Mouse (Mus musculus) neural tube, embryonic 15.5 days (tissue): ENCODE measurements around the gene Nploc4. TPM values are rescaled to one million over a fixed set of nuclear protein-coding genes. Genes with fewer than 3 reads are reported as not detected.

Experiments used
- ATAC-seq: fragments of 200-750 bp; cut with Nextera tagmentation; 2 replicates; pipeline ENCODE4 v1.8.0; 2017; ENCODE audit warnings: mild to moderate bottlenecking, moderate TSS enrichment, moderate library complexity; ENCODE audit not compliant: low FRiP score
- H3K27ac ChIP-seq: fragments of 300-500 bp; sonication (generic); replicated peaks from 2 replicates; pipeline ENCODE4 v1.5.1; 2015; ENCODE audit warnings: mild to moderate bottlenecking, inconsistent platforms
- H3K27me3 ChIP-seq: fragments of 300-500 bp; sonication (generic); replicated peaks from 2 replicates; pipeline ENCODE4 v1.6.1; 2015; ENCODE audit warnings: inconsistent platforms
- H3K36me3 ChIP-seq: fragments of 300-500 bp; sonication (generic); 2 replicates; pipeline ENCODE4 v1.6.1; 2015; ENCODE audit warnings: inconsistent platforms
- H3K4me1 ChIP-seq: fragments of 300-500 bp; sonication (generic); 2 replicates; pipeline ENCODE4 v1.6.1; 2015; ENCODE audit warnings: inconsistent platforms
- H3K4me2 ChIP-seq: fragments of 300-500 bp; sonication (generic); 2 replicates; pipeline ENCODE4 v1.6.1; 2015; ENCODE audit warnings: inconsistent platforms, mild to moderate bottlenecking, moderate library complexity
- H3K4me3 ChIP-seq: fragments of 300-500 bp; sonication (generic); replicated peaks from 2 replicates; pipeline ENCODE4 v1.5.1; 2015; ENCODE audit warnings: mild to moderate bottlenecking, inconsistent platforms
- H3K9ac ChIP-seq: fragments of 300-500 bp; sonication (generic); replicated peaks from 2 replicates; pipeline ENCODE4 v1.6.1; 2015; ENCODE audit warnings: mild to moderate bottlenecking, inconsistent platforms
- H3K9me3 ChIP-seq: fragments of 300-500 bp; sonication (generic); replicated peaks from 2 replicates; pipeline ENCODE4 v1.6.1; 2016; ENCODE audit warnings: inconsistent platforms
- WGBS: fragments of 180-500 bp; shearing (Covaris S2); methylation state at CpG from one replicate; pipeline ENCODE4 v1.1.7; 2015; ENCODE audit warnings: mixed read lengths; 5-methylcytosine and 5-hydroxymethylcytosine counted together
- polyA plus RNA-seq: library from polyadenylated mRNA; unstranded; fragments of >200 nt; fragmentation: Nextera tagmentation; extraction: Ambion mirVana; gene quantifications from 2 replicates; pipeline ENCODE4 v1.2.1, GENCODE M21; 2015

Nploc4 gene
- polyA plus RNA-seq, 1 experiment from 2014 or later = 30.2 TPM

DNA sequence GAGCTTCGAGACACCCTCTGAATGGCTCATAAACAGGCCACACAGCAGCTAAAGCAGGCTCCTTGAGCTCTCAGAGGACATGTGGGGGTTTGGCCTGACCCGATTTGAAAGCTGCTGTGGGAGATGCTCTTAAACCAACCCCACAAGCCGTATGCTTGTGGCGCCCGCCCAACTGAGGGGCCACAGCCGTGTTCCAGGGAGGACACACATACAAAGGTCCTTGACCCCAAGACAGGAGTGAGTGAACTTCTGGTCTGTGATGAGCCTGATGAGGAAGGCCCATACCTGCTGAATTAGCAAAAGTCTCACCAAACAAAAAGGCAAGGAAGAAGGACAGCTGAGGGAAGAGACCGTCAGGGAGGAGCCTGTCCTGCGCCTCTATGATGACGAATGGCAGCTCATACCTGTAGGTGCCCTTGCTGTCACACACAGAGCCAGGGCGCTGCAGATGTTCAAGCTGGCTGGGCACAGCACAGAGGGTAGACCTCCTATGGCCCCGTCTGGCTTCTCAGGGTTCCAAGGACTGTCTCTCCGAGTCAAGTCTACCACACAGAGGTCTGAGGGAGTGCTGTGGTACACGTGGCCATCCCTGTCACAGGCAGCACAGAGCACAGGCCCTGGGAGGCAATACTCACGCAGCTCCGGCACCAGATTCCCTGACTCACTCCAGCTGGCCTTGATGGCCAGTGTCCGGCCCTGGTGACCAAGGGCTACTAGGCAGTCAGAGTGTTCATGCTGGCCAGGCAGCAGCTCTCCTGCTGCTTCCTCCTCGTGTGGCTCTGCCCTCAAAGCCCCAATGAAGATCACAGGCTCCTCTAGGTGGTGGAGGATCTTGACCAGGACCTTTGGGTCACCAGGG, 61.0 kb downstream of the Nploc4 start:
- Histone ChIP-seq H3K9me3 (no peaks in the 10 kb centered on the region), H3K4me1 (peaks cover 41% of the 10 kb centered on the region), H3K27me3 (no peaks in the 10 kb centered on the region), H3K4me2 (peak overlapping the region; percentile 69), H3K36me3 (peaks cover 69% of the 10 kb centered on the region), H3K9ac (peak overlapping the region; percentile 69), H3K27ac (no peak overlapping the region), H3K4me3 (no peak overlapping the region)
- no peak for ATAC-seq
- WGBS = 90% methylated on average over 17 of the region's 17 CpGs

DNA sequence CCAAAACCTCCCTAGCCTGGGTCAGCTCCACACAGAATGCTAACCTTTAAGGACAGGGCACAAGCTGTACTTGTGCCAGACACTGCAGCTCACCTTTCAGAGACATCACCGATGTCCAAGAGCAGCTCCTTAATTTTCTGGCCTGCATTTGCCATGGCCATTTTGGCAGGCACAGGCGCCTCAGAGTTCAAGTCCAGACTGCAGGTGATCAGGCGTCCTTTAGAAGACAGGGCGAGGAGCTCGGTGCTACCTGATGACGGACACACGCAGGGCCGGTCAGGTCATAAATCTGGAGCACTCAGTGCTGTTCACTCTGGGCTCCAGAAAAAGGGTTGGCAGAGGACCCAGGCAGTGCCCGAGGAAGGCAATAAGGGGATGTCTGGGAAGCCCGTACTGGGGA, 62.2 kb downstream of the Nploc4 start:
- Histone ChIP-seq H3K36me3 (peaks cover 69% of the 10 kb centered on the region), H3K27ac (no peak overlapping the region), H3K4me3 (no peak overlapping the region), H3K9ac (no peak overlapping the region), H3K4me1 (peaks cover 41% of the 10 kb centered on the region), H3K9me3 (no peaks in the 10 kb centered on the region), H3K27me3 (no peaks in the 10 kb centered on the region), H3K4me2 (no peak overlapping the region)
- WGBS = 93% methylated on average over 10 of the region's 10 CpGs
- no peak for ATAC-seq

- Histone ChIP-seq H3K9me3 (no peaks in the 10 kb centered on the region), H3K27me3 (no peaks in the 10 kb centered on the region), H3K4me1 (peaks cover 39% of the 10 kb centered on the region), H3K9ac (no peak overlapping the region), H3K4me2 (no peak overlapping the region), H3K4me3 (no peak overlapping the region), H3K36me3 (peaks cover 78% of the 10 kb centered on the region), H3K27ac (no peak overlapping the region)
- 88% methylated on average over 23 of the region's 23 CpGs for WGBS
- ATAC-seq = no peak
Measured at GRCm38 (mm10) chr11:120373820-120374586, 63.5 kb downstream of the Nploc4 start.

DNA sequence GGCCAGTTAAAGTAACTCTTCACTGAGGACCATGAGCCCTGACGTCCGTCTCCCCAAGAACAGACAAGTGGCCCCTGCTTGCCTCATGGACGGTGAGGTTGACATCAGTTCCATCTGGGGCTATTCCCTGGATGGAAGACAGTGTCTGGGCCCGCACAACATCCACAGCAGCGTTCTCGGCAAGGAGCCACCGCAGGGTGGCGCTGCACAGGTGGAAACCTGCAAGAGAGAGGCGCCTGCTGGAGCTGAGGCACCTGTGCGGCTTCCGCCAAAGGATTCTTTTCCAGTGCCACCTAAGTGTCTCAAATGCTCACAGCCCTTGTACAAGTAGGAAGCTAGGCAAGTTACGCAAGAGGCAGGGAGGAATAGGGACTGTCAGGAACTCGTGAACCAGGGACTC, 64.5 kb downstream of the Nploc4 start:
- H3K27me3 ChIP-seq = no peaks in the 10 kb centered on the region
- H3K9ac ChIP-seq = no peak overlapping the region
- H3K27ac ChIP-seq = no peak overlapping the region
- WGBS = 67% methylated on average over 13 of the region's 13 CpGs
- no peak overlapping the region for H3K4me3 ChIP-seq
- peaks cover 35% of the 10 kb centered on the region for H3K4me1 ChIP-seq
- H3K36me3 ChIP-seq = peaks cover 81% of the 10 kb centered on the region
- no peak for ATAC-seq
- no peak overlapping the region for H3K4me2 ChIP-seq
- no peaks in the 10 kb centered on the region for H3K9me3 ChIP-seq

GRCm38 (mm10) chr11:120369656-120370055, 67.9 kb downstream of the Nploc4 start:
- H3K27ac ChIP-seq = no peak overlapping the region
- H3K9me3 ChIP-seq = no peaks in the 10 kb centered on the region
- no peak overlapping the region for H3K4me3 ChIP-seq
- peak; percentile 26; the same call in 1 of the 2 replicates for ATAC-seq
- peaks cover 20% of the 10 kb centered on the region for H3K4me1 ChIP-seq
- H3K9ac ChIP-seq = no peak overlapping the region
- no peak overlapping the region for H3K4me2 ChIP-seq
- 31% methylated on average over 8 of the region's 8 CpGs for WGBS
- no peaks in the 10 kb centered on the region for H3K27me3 ChIP-seq
- H3K36me3 ChIP-seq = peaks cover 59% of the 10 kb centered on the region

GRCm38 (mm10) chr11:120366443-120367027, 71.0 kb downstream of the Nploc4 start:
- H3K9ac ChIP-seq = no peak overlapping the region
- no peak overlapping the region for H3K4me3 ChIP-seq
- H3K27ac ChIP-seq = no peak overlapping the region
- 38% methylated on average over 7 of the region's 7 CpGs for WGBS
- peaks cover 28% of the 10 kb centered on the region for H3K36me3 ChIP-seq
- no peak overlapping the region for H3K4me2 ChIP-seq
- H3K27me3 ChIP-seq = no peaks in the 10 kb centered on the region
- peaks cover 13% of the 10 kb centered on the region for H3K4me1 ChIP-seq
- H3K9me3 ChIP-seq = no peaks in the 10 kb centered on the region
- no peak for ATAC-seq

GRCm38 (mm10) chr11:120362891-120363290, 74.6 kb downstream of the Nploc4 start:
- Histone ChIP-seq H3K27ac (no peak overlapping the region), H3K4me3 (no peak overlapping the region), H3K9me3 (no peaks in the 10 kb centered on the region), H3K9ac (no peak overlapping the region), H3K4me2 (no peak overlapping the region), H3K27me3 (no peaks in the 10 kb centered on the region), H3K4me1 (peaks cover 35% of the 10 kb centered on the region), H3K36me3 (no peaks in the 10 kb centered on the region)
- WGBS = 90% methylated on average over 6 of the region's 6 CpGs
- ATAC-seq = no peak

DNA sequence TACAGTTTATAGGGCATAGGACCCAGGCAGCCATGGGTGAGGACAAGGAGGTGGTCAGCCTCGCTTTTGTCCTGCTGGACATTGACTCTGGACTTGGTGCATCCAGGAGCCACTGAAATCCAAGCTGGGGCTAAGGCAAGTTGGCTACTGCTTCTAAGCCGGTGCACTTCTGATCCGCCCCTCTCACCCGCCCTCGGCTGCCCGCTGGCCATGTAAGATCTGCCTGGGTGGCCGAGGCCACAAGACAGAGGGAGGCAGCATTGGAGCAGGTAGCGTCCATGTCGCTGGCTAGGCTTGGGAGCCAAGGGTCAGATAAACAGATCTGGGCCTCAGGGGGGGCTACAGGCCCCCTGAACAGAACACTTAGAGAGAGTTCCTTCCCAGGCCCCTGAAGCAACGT, 76.2 kb downstream of the Nploc4 start, which contains the start of gene Fscn2:
Gene Fscn2 (plus strand): TSS at position 240 of the 400 bp plus-strand sequence.
- H3K9me3 ChIP-seq = no peaks in the 10 kb centered on the region
- H3K9ac ChIP-seq = no peak within 1 kb of the TSS
- ATAC-seq = no peak
- 80% methylated on average over 10 of the region's 10 CpGs for WGBS
- H3K36me3 ChIP-seq = no peaks in the 10 kb centered on the region
- H3K27me3 ChIP-seq = no peaks in the 10 kb centered on the region
- peaks cover 42% of the 10 kb centered on the region for H3K4me1 ChIP-seq
- no peak within 1 kb of the TSS for H3K4me3 ChIP-seq
- H3K27ac ChIP-seq = no peak within 1 kb of the TSS
- no peak within 1 kb of the TSS for H3K4me2 ChIP-seq

GRCm38 (mm10) chr11:120360755-120361154, 76.8 kb downstream of the Nploc4 start:
- no peak overlapping the region for H3K9ac ChIP-seq
- ATAC-seq = no peak

GRCm38 (mm10) chr11:120360062-120360461, 77.4 kb downstream of the Nploc4 start:
- ATAC-seq = no peak
- H3K27ac ChIP-seq = no peak overlapping the region
- no peak overlapping the region for H3K9ac ChIP-seq

More at GRCm38 (mm10) chr11:120360755-120361154, 76.8 kb downstream of the Nploc4 start:
- H3K4me1 ChIP-seq = peaks cover 37% of the 10 kb centered on the region
- no peaks in the 10 kb centered on the region for H3K9me3 ChIP-seq
- no peak overlapping the region for H3K4me3 ChIP-seq
- no peaks in the 10 kb centered on the region for H3K36me3 ChIP-seq
- 79% methylated on average over 5 of the region's 5 CpGs for WGBS
- H3K27ac ChIP-seq = no peak overlapping the region
- no peak overlapping the region for H3K4me2 ChIP-seq
- H3K27me3 ChIP-seq = no peaks in the 10 kb centered on the region

GRCm38 (mm10) chr11:120359391-120359790, 78.1 kb downstream of the Nploc4 start:
- Histone ChIP-seq H3K9ac (no peak overlapping the region), H3K4me1 (peaks cover 37% of the 10 kb centered on the region), H3K27me3 (no peaks in the 10 kb centered on the region), H3K4me3 (no peak overlapping the region), H3K27ac (peak overlapping the region; percentile 84; the same call in 1 of the 2 replicates), H3K4me2 (no peak overlapping the region), H3K9me3 (no peaks in the 10 kb centered on the region), H3K36me3 (no peaks in the 10 kb centered on the region)
- no peak for ATAC-seq
- 68% methylated on average over 6 of the region's 6 CpGs for WGBS

More at GRCm38 (mm10) chr11:120360062-120360461, 77.4 kb downstream of the Nploc4 start:
- Histone ChIP-seq H3K27me3 (no peaks in the 10 kb centered on the region), H3K9me3 (no peaks in the 10 kb centered on the region), H3K4me1 (peaks cover 37% of the 10 kb centered on the region), H3K36me3 (no peaks in the 10 kb centered on the region), H3K4me2 (no peak overlapping the region), H3K4me3 (no peak overlapping the region)
- 63% methylated on average over 8 of the region's 8 CpGs for WGBS
